Mouse (Mus musculus) cerebellum, adult 11 months (tissue): ENCODE measurements around the gene Megf11.
A peak's percentile ranks its signal among the peaks of the same experiment; 100 is the strongest.
"Not testable (repeated sequence)": the region's sequence is repeated elsewhere in the genome, so short reads cannot be mapped to it uniquely, and the experiment has no call there.

Experiments used
- DNase-seq: peaks from one replicate; pipeline ENCODE4 v3.0.0; 2022

The Megf11 gene

DNA sequence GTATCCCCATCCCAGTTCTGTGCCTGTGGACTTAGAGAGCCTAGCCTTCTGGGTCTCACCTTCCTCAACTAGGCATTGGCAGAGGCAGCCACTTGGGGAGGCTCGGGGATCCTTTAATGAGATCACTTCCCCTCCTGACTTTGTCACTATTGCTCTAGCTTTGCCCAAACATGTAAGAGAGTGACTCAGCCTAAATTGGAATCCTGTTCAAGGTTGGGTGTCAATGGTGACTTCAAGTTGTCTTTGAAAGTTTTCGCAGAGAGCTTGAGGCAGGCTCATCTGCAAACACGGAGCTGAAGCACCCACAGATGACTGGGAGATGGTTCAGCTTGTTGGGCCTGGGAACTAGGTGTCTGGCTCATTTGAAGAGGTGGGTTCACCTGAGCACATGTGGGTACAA is 85.9 kb downstream of the Megf11 start:
- DNase-seq: no peak

DNA sequence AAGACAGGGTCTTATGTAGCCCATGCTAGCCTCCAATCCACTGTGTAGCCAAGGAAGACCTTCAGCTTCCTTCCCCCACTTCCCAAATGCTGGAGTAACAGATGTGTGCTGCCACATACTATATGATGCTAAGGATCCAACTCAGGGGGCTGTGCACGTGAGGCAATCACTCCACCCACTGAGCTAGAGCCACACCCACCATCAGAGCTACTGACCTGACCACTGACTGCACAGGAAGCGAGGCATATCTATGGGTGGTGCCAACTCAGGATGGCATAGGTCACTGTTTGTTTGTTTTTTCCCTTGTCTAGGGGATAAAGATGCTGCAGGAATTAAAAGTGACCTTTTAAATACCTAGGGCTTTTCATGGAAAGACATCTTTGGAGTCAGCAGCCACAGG is 86.7 kb downstream of the Megf11 start:
- no peak for DNase-seq

DNA sequence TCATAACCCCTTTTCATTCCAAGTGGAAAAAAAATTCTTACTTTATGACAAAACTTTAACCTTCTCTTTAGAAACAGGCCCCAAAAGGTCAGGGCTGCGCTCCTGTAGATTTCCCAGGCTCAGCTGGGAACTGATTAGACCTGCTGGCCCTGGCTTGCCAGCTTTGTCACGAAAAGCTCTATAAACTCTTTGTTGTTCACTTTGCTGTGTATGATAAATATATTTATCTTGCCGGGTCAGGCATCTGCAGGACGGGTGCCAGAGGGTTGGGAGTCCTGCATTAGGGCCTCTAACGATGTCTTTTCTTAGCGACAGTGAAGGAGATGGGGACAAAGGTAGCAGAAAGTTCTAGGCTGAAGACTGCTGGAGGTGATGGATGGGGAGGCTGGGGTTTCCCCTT is 87.3 kb downstream of the Megf11 start:
- DNase-seq: no peak

DNA sequence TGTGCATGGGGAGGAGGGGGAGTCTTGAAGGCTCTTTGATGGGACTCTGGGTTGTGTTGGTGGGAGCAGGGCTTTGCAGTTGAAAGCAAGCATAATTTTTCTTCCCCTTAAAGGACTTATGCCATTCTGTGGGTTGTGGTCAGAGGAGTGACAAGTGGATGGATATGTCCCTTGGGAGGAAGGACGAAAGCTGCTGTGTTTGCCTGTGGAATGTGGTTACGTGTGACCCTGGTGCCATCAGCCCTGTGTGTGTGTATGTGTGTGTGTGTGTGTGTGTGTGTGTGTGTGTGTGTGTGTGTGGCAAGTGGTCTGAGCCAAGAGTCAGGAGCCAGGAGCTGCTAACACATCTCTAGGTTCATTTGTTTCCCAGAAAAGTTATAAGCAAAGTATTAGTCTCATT is 87.7 kb downstream of the Megf11 start:
- DNase-seq: no peak

DNA sequence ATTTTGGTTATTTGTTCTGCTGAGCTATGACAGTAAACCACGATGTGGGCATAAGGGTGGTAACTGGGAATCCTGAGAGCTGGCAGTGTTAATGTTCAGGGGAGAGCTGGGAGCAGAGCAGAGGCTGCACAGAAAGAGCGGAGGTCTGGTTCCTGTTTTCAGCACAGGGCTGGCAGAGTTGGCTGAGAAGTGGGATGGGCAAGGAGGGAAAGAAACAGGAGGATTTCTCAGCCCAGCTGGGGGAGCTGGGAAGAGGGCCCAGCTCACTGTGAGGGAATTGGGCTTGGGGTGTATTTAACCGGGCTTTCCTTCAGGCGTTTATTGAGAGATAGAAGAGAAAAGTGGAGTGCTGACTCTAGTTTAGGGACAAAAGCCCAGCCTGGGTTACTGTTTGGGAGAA is 88.3 kb downstream of the Megf11 start:
- no peak for DNase-seq

DNA sequence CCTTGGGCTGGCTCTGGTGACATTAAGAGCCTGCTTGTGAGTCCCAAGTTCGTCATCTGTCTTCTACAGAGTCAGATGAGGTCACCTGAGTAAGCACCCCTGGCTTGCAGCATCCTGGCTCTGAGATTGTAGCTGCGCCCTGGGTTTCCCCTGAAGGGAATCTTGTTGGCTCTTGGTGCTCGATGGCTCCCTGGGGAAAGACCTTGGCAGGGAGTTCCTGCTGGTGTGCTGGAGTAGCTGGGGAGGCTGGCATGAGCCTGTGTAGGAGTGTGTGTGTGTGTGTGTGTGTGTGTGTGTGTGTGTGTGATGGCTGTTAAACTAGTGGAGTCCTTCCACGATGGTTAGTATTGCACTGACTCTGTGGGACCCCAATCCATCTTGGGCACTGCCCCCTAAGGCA is 88.7 kb downstream of the Megf11 start:
- no peak for DNase-seq

DNA sequence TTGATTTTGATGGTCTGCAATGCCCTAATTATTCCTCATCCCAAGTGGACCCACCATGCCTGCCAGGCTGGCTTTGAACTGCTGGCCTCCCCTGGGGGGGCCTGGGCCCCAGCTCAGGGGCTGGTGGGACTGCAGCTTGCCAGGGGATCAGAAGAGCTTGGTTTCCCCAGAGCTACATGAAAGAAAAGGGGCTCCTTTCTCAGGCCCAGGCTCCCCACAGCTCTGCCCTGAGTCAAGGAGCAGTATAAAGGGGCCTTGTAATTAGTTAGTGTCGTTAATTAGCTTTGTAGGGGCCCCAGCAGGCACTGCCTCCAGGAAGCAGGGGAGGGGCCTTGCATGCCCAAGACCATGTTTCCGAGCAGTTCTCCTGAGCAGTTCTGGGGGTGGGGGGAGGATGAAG is 90.5 kb downstream of the Megf11 start:
- DNase-seq: no peak

DNA sequence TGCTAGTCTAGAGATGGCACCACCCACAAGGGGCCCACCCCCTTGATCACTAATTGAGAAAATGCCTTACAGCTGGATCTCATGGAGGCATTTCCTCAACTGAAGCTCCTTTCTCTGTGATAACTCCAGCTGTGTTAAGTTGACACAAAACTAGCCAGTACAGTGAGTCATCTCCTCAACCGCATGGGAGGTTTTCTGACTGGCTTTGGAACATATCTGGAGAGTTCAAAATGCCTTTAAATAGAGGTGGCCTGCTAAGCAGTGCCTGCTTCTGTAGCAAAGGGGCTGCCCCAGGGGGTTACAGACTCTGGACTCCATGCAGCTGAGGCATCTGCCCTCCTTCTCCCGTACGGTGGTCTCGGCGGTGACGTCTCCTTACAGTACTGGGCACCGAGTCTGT is 92.0 kb downstream of the Megf11 start:
- DNase-seq: not testable (repeated sequence)

DNA sequence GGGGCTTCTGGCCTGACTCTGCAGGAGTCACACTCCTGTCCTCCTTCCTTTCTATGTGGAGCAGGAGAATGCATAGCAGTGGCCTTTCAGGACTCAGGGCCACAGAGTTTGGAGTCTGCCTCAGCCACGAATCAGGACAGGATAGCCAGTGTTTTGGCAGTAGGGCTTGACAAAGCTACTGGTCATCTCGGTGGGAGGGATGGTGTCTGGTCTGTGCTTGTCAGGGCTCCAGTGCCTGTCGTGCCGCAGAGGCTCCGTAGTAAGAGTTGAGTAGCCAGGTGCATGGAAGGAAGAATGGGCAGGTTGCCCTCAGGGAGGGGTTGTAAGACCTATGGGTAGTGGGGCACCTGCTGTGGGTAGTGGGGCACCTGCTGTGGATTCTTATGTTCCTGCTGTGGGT is 96.7 kb downstream of the Megf11 start:
- DNase-seq: peak; percentile 72

DNA sequence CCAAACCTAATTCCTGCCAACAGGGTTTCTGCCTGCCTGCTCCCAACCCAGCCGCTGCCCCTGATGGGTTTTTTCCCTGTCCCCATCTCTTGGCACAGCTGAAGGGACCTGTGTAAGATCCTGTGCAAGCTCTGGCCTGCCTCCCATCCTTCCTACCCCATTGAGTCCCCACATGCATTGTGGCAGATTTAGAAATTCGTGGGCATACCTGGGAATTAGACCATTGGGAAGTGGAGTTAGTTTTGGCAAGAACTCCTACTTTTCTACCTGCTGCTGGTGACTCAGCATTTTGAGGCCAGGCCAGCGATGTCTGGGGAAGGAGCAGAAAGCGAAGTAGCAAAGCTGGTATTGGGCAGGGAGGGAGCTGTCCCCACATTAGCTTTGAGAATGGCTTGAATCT is 102.0 kb downstream of the Megf11 start:
- DNase-seq: peak; percentile 69

DNA sequence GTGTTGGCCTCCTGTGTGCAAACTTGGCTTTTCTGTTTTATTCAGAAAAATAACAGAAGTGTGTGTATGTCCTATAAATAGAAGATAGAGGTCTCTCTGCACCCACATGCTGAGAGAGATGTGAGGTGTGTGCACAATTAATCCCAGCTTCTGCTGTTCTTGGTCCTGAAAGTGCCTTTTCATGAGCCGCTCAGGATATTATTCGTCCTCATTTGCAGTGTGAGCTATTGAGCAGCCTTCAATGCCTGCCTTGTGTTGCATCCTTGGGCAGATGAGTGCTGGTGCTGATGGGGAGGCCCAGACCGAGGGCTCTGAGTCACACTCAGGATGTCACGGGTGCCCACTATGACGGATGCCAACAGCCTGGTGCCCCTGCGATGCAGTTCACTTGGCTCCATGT is 109.2 kb downstream of the Megf11 start:
- DNase-seq: no peak

DNA sequence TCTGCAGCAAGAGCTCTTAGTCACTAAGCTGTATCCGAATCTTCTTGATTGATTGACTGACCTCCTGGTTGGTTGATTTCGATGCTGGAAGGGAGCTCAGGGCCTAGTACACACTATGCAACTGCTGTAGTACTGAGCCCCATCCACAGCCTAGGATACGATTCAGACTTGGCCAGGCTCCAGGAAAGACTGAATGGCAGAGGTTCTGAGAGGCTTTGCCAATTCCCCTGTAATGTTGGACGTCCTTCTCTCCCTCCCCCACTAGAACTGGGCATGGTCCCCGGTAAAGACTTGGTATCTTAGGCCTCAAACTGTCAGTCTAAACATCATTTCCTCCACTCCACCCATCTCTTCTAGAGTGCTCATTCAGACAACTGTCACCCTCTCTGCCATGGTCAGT is 113.5 kb downstream of the Megf11 start:
- DNase-seq: no peak

DNA sequence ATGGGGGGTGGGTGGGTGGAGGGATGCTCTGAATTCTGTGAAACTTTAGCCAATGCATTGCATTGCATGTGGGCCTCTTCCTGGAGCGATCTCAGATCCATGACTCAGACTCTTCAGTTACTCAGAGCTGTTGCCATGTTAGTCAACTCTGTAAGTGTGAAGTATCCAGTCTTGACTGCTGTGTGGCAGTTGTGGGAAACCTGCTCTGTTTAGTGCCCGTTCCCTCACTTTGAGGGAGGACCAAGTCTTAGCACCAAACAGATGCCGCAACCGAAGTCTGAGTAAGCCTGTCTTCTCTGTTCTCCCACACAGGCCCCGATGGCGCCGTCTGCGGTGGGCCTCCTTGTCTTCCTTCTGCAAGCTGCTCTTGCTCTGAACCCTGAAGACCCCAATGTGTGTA is 115.8 kb downstream of the Megf11 start:
- DNase-seq: no peak

DNA sequence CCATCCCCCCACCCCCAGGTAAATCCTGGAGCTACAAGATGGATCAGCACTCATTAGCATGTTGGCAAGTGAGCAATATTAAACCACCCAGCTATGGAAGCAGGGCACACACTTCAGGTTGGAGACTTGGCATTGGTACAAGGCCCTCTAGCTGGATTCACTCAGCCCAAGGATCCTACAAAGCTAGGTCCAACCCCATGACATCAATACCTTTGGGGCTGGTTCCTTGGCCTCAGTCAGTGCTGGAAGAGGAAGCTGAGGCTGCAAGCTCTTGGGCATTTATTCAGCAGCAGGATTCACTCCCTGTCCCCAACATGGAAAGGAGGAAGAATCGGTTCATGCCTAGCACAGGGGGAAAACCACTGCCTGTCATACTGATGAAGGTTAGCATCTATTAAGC is 118.6 kb downstream of the Megf11 start:
- DNase-seq: no peak

DNA sequence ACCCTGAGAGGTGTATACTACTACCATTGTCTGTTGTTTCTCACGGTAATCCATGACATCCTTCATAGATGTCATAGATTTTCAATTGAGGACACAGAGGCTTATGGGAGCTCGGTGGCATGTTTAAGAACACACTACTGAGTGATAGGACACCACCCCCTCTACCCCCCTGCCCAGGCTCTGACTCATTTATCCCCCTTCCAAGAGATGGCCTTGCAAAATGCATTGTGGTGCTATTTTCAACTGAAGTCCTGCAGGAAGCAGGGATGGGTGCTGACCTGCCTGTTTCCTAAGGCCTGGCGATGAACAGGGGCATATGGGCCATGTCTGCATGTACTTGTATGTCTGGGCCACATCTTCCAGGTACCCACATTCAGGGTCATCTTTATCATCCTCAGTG is 119.0 kb downstream of the Megf11 start:
- no peak for DNase-seq

DNA sequence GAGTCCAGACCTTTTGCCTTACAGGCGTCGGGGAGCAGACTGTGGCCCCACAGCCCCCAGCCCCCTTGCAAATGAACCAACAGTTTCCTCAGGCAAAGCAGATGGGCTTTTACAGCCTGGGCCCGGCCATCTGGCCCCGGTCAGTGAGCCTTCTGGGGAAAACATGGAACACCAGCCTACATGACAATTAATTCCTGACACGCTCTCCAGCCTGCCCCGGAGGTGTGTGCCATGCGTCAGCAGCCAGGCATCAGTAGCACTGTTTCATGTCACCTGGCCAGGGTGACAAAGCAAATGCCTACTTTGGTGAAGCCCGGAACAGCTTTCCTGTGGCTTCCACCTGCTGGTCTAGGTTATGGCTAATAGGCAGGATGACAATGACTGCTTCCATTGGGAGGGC is 119.5 kb downstream of the Megf11 start:
- peak; percentile 80 for DNase-seq

DNA sequence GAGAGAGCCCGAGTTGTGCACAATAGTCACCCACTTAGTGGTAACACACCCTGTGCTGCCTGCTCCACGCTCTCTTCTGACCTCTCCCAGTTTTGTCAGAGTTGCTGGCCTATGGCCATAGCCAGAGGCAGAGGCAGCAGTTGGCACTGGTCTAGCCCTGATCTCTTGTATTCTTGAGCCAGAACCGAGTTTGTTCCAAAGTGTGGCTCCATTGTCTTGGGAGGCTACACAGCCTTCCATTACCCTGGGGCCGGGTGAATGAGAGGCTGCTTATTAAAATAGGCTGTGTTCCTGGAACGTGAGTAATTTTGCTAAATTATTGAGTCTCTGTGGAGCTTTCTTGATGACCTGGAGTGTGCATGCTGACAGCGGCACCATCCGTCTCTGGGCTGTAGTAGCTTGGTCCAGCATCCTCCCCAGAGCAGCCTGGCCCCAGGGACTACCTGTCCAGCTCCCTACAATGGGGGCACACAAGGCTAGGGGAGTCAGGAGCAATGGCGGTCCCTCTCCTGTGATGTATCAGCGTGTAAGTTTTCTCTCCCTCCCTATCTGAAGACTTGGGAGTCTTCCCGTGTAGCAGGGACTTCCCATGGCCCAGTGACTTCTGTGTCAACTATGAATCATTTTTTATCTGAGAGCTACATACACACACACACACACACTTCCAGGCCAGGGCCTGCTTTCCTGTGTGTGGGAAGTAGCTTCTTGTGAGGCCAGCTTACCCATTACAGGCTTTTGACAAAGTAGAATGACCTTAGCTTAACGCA is 121.2 kb downstream of the Megf11 start:
- DNase-seq: no peak

DNA sequence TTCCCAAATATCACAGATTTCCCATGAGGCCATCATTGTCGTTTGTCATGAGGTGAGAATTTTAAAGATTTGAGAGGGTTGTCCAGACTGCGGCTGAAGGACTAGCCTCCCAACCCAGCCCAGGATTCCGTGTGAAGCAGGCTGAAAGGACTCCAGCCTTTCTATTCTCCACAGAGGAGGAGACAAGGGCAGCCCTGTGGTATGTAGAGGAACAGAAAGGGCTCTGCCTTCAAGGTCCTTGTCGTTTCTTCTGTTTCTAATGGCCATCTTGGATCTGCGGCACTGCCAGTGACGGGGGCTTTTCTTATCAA is 121.7 kb downstream of the Megf11 start:
- DNase-seq: no peak

DNA sequence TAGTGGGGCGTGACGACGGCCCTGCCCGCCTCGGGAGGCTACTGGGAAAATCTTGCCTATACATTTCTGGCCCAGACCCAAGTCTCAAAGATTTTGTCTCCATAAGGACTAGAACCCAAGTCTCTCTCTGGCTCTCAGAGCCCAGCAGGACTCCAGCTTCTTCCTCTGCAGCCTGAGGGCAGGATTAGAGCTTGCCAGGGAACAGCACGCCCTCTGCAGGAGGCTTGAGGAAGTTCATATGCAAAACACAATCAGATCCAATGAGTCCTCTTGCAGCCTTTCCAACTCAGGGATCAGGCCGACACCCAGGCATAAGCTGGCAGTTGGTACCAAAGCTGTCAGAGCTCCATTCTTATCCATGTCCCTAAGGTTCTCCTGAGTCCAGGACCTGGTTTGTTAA is 122.6 kb downstream of the Megf11 start:
- no peak for DNase-seq

DNA sequence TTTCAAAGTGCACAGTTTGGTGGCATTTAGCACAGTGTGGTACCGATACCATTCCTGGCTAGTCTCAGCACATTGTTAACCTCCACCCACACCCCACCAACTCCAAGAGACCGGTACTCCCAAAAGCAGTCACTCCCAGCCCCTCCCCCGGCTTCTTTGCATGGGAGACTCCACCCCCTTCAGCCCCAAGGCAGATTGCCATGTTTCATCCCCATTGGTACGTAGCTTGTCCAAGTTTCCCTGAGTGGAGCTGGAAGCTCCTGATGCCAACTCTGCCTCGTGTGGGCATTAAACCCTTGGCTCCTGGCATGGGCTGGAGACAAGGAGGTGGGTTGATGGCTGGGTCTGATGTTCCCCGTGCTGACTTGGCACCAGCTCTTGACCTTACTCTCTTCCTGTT is 129.4 kb downstream of the Megf11 start:
- DNase-seq: no peak

DNA sequence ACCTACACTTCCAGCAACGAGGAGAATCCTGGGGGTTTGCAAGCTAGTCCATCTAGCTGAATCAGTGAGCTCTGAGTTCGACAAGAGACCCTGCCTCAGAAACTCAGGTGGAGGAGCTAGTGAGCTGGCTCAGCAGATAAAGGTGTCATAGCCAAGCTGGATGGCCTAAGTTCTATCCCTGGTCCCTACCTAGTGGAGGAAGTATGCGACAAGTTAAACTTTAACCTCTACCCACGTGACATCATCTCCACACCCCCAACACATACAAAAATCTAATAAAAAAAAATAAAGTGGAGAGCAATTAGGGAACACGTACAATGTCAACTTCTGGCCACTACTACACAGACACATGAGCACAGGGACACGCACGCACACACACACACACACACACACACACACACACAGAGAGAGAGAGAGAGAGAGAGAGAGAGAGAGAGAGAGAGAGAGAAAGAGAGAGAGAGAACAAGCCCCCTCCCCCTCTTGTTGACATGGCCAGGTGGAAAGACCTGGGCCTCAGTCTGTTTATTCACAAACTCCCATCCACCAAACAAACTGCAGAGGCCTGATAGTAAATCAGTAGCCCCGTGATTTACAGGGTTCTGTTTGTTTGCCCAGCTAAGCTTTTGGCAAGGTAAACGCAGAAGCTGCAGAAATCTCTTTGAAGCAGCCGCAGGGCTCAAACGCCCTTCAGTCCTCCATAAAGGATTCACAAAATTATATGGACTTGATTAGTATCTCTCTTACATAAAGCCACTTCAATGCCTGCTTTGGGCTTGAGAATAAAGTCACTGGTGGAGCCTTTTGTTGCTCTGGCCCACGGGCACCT is 134.7 kb downstream of the Megf11 start:
- no peak for DNase-seq

DNA sequence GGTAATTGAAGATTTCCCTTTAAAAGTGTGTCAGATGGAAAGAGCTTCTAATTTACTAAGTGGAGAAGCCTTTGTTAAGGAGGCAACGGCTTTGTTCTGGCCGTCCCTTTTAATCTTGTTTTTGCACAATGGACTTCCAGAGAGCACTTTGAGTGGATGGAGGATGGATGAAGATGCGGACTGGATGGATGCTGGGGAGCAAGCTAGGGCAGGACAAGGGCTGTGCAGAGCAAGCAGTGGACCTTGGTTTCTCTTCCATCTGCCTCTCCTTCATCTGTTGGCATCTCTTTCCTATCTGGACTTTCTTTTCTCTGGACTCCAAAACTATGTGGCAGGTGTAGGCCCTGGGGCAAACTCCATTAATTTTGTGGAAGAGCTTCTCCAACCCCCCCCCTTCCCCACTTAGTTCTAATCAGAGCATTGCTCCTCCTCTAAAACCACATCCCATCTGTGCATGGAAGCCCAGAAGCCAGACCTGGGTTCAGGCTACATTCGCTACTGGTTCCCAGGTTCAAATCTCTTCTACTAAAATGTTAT is 135.4 kb downstream of the Megf11 start:
- no peak for DNase-seq

DNA sequence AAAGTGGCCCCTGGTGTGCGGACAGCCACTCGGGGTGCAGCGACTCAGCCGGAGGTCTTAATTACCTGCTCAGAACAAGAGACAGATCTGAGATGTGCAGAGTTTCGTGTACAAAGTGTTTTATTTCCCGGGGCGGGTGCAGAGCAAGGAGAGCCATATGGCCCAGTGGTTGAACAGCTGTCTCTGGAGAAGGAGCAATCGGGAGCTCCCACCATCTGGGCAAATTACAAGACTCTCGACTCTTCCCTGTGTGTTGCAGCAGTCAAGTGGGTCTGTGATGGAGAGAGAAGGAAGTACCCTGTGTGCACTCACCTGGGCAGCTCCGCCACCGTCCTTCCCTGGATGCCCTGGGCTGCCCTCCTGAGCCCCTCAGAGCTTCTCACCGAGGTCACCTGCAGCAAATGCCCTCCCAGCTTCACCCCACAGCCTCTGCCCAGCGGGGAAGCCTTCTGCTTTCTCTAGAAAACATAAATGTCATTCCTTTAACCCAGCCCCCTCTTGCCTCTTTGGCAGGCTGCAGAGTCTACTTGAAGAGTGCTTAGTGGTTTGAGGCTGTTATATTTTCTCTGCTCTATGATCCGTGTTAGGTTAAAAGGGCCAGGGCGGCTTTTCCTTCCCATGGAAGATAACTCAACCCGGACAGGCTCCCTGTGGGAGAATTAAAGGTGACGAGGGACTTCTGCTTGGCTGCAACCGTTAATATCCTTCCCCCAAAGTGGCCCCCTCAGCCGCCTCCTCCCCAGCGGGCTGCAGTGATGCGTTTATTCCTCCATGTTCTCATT is 138.0 kb downstream of the Megf11 start:
- no peak for DNase-seq

DNA sequence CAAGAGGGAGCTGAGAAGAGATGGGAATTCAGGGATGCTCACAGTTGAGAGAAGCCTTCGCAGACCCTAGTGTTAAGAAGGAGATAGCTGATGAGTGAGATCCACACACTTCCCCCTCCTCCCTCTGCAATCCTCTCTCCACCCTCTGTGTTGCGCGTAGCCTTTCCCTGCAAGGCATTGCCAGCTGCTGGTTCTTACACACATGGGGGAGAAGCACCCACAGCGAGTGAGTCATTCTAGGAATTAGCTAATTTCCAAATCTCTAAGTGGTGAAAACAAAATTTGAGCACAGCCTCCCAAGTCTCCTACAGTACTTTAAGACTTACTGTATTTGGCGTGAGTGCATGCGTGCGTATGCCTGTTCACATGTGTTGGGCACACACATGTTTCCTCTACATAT is 142.6 kb downstream of the Megf11 start:
- no peak for DNase-seq
